Mouse (Mus musculus): ENCODE measurements around the gene Cdpf1.

DNA sequence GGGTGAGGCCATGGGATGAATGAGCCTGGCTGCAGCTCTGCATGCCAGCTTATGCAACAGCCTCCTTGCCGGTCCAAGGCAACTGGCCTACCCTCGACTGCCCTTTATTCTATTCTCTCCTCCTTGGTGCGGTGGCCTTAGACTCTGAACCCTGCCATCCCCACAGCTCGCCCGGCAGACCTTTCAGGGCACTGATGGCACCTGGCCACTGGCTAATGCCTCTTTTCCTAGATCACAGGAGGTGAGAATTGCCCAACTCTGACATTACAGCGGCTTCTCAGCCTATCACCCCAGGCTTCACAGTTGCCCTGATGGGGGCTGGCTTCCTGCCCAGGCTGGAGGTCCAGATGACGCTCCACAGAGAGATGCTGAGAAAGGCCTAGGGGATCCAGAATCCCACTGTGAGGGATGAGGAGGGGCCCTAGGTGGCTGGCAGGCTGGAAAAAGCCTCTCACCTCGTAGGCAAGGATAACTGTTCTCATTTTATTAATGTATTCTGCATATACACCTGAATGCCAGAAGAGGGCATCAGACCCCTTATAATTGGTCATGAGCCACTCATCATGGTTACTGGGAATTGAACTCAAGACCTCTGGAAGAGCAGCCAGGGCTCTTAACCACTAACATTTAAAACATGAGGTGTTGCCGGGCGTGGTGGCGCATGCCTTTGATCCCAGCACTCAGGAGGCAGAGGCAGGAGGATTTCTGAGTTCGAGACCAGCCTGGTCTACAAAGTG lies 40.3 kb upstream of the Cdpf1 start:
- TF ChIP-seq CTCF (IDR thresholded peaks at IDR 0.05; ENCODE audit: extremely low read depth, insufficient read length, insufficient replicate concordance, low read depth, low read length), result no peak
- TF ChIP-seq POLR2A (IDR thresholded peaks at IDR 0.05; ENCODE audit: low read depth, low read length), result no peak
